Mouse (Mus musculus) T-cell, adult 2 months (primary cell): Measurements from ENCODE around the gene Tox2.
A peak's percentile ranks its signal among the peaks of the same experiment; 100 is the strongest.

Source experiments
- DNase-seq: peaks from one replicate; pipeline ENCODE4 v3.0.0; 2022; ENCODE audit warnings: low spot score

The Tox2 gene

DNA sequence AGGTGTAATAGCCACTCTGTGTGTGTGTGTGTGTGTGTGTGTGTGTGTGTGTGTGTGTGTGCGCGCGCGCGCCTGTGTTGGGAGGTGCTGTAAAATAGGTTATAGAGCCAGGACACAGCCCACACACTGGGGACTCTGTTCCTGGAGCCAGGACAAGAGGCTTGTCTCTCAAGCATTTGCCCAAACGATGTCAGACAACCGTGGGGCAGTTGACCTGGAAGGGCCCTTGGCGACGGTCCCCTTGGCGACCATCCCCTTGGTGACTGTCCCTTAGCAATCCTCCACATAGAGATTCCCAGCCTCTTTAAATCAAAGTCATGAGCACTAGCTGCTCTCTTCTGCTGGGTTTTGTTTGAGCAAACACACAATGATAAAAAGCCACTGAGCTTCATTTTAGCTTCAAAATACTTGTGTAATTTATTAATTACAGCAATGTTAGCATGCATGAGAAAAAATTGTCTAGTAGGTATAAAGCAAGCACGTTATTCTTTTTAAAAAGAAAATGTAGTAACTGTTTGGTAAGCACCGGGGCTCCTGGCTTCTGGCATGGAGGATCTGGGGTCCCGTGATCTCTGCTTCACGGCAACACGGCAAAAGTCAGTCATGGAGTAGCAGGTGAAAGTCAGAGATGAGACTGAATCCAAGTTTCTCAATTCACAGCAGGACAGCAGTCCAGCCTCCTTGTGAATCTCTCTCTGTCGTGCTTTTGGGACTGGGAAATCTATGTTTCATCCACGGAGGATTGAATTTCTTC, 3.0 kb downstream of the Tox2 start:
- DNase-seq: no peak

DNA sequence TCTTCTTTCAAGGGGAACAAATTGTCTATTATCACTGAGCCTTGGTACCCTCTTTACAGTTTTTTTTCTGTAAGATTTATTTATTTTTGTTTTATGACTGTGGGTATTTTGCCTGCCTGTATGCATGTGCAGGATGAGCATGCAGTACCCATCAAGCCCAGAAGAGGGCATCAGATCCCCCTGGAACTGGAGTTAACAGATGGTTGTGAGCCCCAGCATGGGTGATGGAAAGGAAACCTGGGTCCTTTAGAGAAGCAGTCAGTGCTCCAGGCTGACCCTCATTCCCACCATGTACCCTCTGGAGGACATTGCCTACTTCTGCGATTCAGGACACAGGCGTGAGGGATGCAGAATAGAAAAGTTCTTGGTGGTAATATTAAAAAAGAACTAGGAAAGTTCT, 4.4 kb downstream of the Tox2 start:
- no peak for DNase-seq

DNA sequence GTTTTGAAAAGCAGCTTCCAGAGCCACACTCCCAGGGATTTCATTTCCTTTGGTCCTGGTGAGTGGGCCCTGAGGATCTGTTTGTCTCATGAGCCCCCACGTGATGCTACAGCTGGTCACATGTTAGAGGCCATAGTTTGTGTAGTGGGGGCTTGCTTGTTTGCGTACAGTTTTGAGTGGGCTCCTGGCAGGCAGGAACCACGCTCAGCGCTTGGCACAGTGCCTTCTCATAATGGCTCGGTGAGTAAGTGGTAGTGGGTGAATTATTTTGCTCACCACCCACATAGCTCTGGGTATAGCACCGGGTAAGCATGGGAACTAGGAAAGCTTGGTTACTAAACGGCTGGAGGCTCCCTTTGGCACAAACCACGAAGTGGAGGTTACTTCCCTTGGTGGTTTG, 6.2 kb downstream of the Tox2 start:
- no peak for DNase-seq

- no peak for DNase-seq
Observed at GRCm38 (mm10) chr2:163213085-163213484, 10.2 kb downstream of the Tox2 start.

- no peak for DNase-seq
Observed at GRCm38 (mm10) chr2:163218095-163218494, 15.2 kb downstream of the Tox2 start.

DNA sequence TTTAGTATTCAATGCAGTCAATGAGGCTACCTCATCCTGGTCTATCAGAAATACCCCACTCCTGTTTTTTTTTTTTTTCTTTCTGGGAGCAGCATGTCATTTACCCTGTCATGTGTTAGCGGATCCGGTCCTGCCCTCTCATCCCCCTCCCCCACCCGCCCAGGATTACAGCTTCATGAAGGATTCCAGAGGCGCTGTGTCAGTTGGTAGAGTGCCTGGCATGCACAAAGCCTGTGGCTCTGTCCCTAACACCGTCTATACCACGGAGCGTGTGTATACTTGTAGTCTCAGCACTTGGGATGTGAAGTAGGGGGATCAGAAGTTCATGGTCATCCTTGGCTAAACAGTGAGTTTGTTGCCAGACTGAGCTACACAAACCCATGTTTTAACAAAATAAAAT, 15.6 kb downstream of the Tox2 start:
- DNase-seq: no peak

DNA sequence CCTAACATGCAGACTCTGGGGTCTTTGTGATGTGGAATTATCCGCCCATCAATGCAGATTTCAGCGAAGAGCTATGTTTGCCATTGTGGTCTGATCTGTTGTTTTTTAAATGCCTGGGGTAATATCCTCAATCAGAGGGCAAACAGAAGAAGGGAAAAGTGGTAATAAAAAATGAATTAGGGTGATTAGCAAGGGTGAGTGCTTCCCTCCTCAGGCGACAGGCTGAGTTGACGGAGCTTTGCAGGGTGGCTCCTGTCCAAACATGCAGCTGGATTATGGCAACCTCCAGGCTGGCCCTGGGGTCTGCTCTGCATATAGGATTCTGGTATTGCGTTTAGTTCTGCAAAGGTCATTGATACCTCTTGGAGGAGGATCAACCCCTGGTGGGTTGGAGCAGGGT, 16.5 kb downstream of the Tox2 start:
- no peak for DNase-seq

GRCm38 (mm10) chr2:163220706-163221105, 17.8 kb downstream of the Tox2 start:
- no peak for DNase-seq

GRCm38 (mm10) chr2:163225302-163225701, 22.4 kb downstream of the Tox2 start:
- DNase-seq: no peak

- peak; percentile 76 for DNase-seq
Observed at GRCm38 (mm10) chr2:163229050-163229449, 26.1 kb downstream of the Tox2 start.

GRCm38 (mm10) chr2:163231781-163232534, 29.0 kb downstream of the Tox2 start:
- peak; percentile 10 for DNase-seq

DNA sequence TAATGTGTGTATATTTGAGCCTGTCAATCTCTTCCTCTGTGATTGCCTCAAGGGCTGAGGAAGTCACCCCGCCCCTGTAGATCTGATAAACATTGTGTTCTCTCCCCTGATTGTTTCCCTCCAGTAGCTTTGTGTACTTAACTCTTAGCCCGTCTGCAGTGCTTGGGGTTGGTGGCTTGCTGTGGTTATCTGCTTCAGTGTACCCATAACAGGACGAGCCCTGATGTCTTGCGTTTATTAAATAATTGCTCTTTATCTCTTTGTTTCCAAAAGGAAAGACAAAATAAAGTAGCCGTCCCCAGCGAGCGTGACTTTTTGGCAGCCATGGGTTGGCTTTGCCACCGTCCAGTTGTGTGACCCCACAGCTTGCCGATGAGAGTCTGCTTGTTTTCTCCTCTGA, 30.7 kb downstream of the Tox2 start:
- no peak for DNase-seq

GRCm38 (mm10) chr2:163236057-163236456, 33.1 kb downstream of the Tox2 start:
- DNase-seq: no peak

- DNase-seq: no peak
Observed at GRCm38 (mm10) chr2:163237999-163238529, 35.1 kb downstream of the Tox2 start.

DNA sequence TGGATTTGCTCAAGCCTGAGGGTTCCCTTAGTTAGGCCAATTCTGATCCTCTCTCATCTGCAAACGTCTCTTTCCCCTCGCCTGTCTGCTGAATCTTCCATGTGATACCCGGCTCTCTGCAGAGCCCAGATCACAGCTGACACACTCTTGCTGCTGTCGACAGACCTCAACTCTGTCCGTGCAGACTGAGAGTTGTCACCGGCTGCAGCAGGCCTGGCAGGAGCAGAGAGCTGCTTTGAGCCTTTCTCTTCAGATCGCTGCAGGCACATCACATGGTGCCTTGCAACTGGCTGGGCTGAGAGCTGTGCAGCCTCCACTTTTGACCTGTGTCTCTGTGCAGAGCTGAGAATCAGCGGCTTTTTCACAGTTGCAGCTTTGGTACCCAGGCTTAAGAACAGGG, 37.0 kb downstream of the Tox2 start:
- no peak for DNase-seq

- no peak for DNase-seq
Observed at GRCm38 (mm10) chr2:163241867-163242266, 38.9 kb downstream of the Tox2 start.

DNA sequence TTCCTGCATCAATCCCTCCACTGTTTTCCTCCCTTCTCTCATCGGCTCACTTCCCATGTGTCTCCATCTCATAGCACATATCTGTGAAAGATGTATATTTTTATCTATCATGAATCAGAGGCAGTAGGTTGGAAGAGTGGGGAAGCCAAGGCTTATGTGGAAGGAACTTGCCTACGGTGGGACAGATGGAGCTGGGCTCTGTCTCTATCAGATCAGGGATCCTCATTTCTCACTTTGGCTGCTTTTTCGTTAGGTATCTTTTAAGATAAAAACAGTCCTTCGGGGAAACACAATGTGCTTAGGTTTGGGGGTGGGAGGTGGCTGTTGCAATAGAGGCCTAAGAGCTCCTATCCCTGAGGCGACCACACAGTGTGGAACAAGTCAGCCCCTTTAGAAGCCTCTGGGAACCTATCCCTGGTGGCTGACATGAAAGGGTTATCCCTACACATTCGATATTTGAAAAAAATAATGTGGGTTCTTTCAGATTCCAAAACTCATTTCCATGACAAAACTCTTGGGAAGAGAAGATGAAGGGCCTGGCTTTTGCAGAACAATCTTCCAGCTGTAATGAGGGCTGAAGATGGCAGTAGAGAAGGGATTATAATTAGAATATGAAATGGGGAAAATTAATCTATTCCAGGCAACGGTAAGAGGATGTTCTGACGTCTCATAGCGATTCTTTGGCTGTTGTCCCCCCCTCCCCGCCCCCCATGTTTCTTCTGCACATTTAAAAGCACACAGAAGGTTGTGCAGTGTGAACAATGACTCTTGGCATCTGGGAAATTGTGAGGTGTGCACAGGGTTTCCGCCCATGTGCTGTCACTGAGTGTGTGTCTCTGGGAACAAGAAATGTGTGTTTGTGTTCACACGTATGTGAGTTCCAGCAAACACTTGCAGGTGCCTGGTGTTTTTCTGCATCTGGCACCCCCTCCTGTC, 41.3 kb downstream of the Tox2 start:
- DNase-seq: no peak

DNA sequence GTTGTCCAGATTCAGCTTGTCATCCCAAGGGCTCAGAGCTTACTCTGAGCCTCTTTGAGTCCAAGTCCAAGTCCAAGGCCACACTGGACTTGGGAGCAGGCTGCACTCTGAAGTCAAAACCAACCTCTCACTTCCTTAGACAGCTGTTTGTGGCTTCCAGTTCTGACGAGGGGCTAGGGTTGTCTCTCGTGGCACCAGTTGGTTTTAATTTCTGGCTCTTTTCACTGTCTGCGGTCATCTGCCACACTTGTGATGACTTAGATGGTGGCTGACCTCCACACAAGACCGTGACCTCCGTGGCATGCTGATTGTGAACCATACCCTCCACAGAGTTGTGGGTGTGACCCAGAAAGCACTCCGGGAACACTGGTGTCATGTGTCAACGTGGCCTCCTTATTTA, 46.0 kb downstream of the Tox2 start:
- DNase-seq: no peak

DNA sequence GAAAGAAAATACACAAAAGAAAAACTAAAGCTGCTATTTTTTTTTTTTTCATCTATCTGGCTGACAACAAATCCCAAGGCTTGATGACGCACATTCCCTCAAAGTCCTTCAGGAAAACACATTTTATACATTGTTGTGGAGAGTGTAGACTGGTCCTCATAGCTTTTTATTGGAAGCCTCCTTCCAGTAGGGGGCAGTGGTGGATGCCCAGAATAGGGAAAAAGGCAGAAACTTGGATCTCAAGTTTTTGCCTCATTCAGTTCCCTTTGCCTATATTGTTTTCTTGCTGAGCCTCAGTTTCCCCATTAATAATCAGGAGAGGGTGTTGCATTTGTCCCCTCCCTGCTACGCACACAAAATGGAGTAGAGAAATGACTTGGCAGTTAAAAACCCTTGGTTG, 49.7 kb downstream of the Tox2 start:
- no peak for DNase-seq

- DNase-seq: peak; percentile 63
Observed at GRCm38 (mm10) chr2:163253248-163254099, 50.5 kb downstream of the Tox2 start.

GRCm38 (mm10) chr2:163254228-163254627, 51.3 kb downstream of the Tox2 start:
- no peak for DNase-seq
